Mouse (Mus musculus) brain, embryonic 18.5 days (tissue): ENCODE results near the gene Armc9.

Source experiments
- DNase-seq: peaks from one replicate; pipeline ENCODE4 v3.0.0-alpha.2; 2012; ENCODE audit warnings: low read depth, low spot score

Gene Armc9

GRCm38 (mm10) chr1:86174602-86175001 is 20.0 kb downstream of the Armc9 start:
- DNase-seq: no peak

- DNase-seq: no peak
Measured at GRCm38 (mm10) chr1:86176066-86176465, 21.5 kb downstream of the Armc9 start.

GRCm38 (mm10) chr1:86178462-86179253 is 24.1 kb downstream of the Armc9 start:
- DNase-seq: peak; percentile 37

- no peak for DNase-seq
Measured at GRCm38 (mm10) chr1:86182004-86182709, 27.6 kb downstream of the Armc9 start.

GRCm38 (mm10) chr1:86183577-86184263 is 29.1 kb downstream of the Armc9 start:
- no peak for DNase-seq

GRCm38 (mm10) chr1:86186762-86187161 is 32.2 kb downstream of the Armc9 start:
- no peak for DNase-seq

- no peak for DNase-seq
Measured at GRCm38 (mm10) chr1:86187856-86188255, 33.3 kb downstream of the Armc9 start.

GRCm38 (mm10) chr1:86188271-86188670 is 33.7 kb downstream of the Armc9 start:
- DNase-seq: no peak

- no peak for DNase-seq
Measured at GRCm38 (mm10) chr1:86189034-86189702, 34.6 kb downstream of the Armc9 start.

- DNase-seq: no peak
Measured at GRCm38 (mm10) chr1:86190843-86191242, 36.3 kb downstream of the Armc9 start.

- no peak for DNase-seq
Measured at GRCm38 (mm10) chr1:86194044-86194443, 39.5 kb downstream of the Armc9 start.

GRCm38 (mm10) chr1:86198276-86198675 is 43.7 kb downstream of the Armc9 start:
- DNase-seq: no peak

GRCm38 (mm10) chr1:86199026-86199425 is 44.4 kb downstream of the Armc9 start:
- no peak for DNase-seq

GRCm38 (mm10) chr1:86201312-86201711 is 46.7 kb downstream of the Armc9 start:
- no peak for DNase-seq

- no peak for DNase-seq
Measured at GRCm38 (mm10) chr1:86202617-86203219, 48.1 kb downstream of the Armc9 start.

GRCm38 (mm10) chr1:86210676-86211075 is 56.1 kb downstream of the Armc9 start:
- no peak for DNase-seq

GRCm38 (mm10) chr1:86211498-86211897 is 56.9 kb downstream of the Armc9 start:
- no peak for DNase-seq

GRCm38 (mm10) chr1:86212731-86213130 is 58.2 kb downstream of the Armc9 start:
- DNase-seq: no peak

- DNase-seq: peak; percentile 20
Measured at GRCm38 (mm10) chr1:86214158-86214557, 59.6 kb downstream of the Armc9 start.

- no peak for DNase-seq
Measured at GRCm38 (mm10) chr1:86215297-86215696, 60.7 kb downstream of the Armc9 start.

GRCm38 (mm10) chr1:86216412-86216811 is 61.8 kb downstream of the Armc9 start:
- DNase-seq: no peak
